Mouse (Mus musculus) splenic B cell, adult 2 months (primary cell): ENCODE results near the gene Casq2.

ENCODE experiments used
- DNase-seq: peaks from one replicate; pipeline ENCODE4 v3.0.0-alpha.2; 2011; ENCODE audit warnings: low read depth, low spot score
- H3K27me3 ChIP-seq: 2 replicates; pipeline ENCODE4 v1.6.1; 2012; ENCODE audit warnings: mild to moderate bottlenecking, low read length, moderate library complexity, mixed read lengths; ENCODE audit not compliant: control insufficient read depth, poor library complexity, insufficient read depth, severe bottlenecking
- H3K36me3 ChIP-seq: 2 replicates; pipeline ENCODE4 v1.6.1; 2012; ENCODE audit warnings: mild to moderate bottlenecking, low read length, moderate library complexity, mixed read lengths; ENCODE audit not compliant: control insufficient read depth, poor library complexity, insufficient read depth, severe bottlenecking

The Casq2 gene

DNA sequence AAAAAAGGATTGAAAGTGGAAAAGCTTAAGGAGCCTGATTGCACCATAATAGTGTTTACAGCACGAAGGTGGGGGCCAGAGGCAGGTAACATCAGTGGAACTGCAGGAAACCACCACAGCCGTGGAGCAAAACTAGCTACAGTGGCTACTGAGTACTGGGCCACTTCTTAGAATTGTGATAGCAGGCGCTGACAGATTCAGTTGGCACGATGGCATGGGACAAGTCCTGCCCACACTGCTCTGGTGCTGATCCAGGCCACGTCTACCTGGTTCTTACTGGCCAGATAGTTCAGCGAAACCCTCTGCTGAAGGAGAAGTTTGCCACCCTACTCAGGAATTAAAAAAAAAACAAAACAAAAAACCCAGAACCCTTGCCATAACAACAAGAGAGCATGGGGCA lies 21.6 kb upstream of the Casq2 start:
- DNase-seq, result no peak
- H3K27me3 ChIP-seq, result no peaks in the 10 kb centered on the region
- no peaks in the 10 kb centered on the region for H3K36me3 ChIP-seq

- H3K36me3 ChIP-seq, result no peaks in the 10 kb centered on the region
- DNase-seq, result no peak
- H3K27me3 ChIP-seq, result no peaks in the 10 kb centered on the region
Observed at GRCm38 (mm10) chr3:102067306-102067705, 18.9 kb upstream of the Casq2 start.

GRCm38 (mm10) chr3:102067861-102068260 lies 18.4 kb upstream of the Casq2 start:
- DNase-seq, result no peak
- Histone ChIP-seq H3K27me3 (no peaks in the 10 kb centered on the region), H3K36me3 (no peaks in the 10 kb centered on the region)

GRCm38 (mm10) chr3:102069260-102069659 lies 17.0 kb upstream of the Casq2 start:
- no peak for DNase-seq
- H3K27me3 ChIP-seq, result no peaks in the 10 kb centered on the region
- no peaks in the 10 kb centered on the region for H3K36me3 ChIP-seq

DNA sequence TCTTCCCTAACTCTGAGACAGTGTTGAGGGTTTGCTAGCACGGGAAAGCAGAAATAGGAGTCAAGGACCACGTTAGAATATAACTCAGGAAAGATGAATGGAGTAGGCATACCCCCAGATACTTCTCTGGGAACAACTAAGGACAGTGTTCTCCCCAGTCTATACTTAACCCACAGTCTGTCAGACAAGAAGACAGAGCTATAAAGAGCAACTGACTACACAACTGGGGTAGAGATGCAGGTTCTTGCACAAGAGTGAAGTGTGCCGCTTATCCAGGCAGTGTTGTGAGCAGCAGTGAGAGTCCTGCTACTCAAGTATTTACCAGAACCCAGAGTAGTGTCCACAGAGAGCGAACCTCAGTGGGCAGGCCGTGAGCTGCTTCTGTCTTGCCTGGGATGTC lies 16.5 kb upstream of the Casq2 start:
- DNase-seq, result no peak
- Histone ChIP-seq H3K36me3 (no peaks in the 10 kb centered on the region), H3K27me3 (no peaks in the 10 kb centered on the region)

DNA sequence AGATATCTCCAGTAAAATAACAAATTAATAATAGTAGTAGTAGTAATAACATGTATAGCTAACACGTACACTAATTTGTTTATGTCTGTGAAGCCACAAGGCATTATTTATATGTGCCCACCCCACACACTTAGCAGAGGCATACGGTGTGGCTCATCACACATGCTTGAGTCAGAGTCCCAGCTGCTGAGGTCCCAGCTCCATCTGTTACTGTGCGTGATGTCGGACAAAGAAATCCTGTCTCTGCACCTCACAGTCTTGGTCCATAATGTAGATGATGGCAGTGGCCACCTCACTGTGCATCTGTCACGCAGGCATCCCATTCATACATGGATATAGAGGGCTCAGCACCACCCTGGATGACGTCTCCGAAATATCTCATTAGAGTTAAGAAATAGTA lies 15.9 kb upstream of the Casq2 start:
- H3K36me3 ChIP-seq, result no peaks in the 10 kb centered on the region
- no peak for DNase-seq
- no peaks in the 10 kb centered on the region for H3K27me3 ChIP-seq

DNA sequence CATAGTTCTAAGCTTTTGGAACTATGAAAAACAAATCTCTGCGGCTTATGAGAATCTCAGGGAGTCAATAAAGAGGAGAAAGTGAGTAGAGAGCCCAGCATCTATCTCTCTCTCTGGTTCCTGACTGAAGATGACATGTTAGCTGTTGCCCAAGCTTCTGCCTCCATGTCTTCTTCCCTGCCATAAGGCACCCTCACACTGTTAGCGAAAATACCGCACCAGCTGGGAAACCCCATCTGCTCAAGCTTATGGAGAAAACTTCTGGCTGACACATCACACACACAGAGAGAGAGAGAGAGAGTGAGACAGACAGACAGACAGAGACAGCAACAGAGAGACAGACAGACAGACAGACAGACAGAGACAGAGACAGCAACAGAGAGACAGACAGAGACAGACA lies 15.2 kb upstream of the Casq2 start:
- Histone ChIP-seq H3K36me3 (no peaks in the 10 kb centered on the region), H3K27me3 (no peaks in the 10 kb centered on the region)
- DNase-seq, result no peak

DNA sequence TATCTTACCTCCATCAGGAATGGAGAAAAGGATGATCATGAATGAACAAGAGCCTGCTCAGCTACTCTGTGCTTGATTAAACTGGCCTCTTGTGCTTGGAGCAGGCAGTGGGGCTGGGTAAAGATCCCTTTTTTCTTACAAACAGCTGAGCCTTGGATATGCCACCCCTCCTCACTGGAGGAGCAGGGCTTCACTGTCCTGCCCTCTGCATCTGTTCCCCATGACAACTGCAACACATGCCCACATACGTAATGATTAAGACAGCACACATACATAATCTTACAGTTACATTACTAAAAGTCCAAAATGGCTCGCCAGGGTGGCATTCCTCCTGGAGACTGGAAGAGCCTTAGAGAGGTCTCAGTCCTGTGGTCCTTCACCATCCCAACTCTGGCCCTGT lies 6.8 kb upstream of the Casq2 start:
- DNase-seq, result no peak
- Histone ChIP-seq H3K36me3 (no peaks in the 10 kb centered on the region), H3K27me3 (no peaks in the 10 kb centered on the region)

GRCm38 (mm10) chr3:102081862-102082261 lies 4.4 kb upstream of the Casq2 start:
- DNase-seq, result no peak
- no peaks in the 10 kb centered on the region for H3K27me3 ChIP-seq

DNA sequence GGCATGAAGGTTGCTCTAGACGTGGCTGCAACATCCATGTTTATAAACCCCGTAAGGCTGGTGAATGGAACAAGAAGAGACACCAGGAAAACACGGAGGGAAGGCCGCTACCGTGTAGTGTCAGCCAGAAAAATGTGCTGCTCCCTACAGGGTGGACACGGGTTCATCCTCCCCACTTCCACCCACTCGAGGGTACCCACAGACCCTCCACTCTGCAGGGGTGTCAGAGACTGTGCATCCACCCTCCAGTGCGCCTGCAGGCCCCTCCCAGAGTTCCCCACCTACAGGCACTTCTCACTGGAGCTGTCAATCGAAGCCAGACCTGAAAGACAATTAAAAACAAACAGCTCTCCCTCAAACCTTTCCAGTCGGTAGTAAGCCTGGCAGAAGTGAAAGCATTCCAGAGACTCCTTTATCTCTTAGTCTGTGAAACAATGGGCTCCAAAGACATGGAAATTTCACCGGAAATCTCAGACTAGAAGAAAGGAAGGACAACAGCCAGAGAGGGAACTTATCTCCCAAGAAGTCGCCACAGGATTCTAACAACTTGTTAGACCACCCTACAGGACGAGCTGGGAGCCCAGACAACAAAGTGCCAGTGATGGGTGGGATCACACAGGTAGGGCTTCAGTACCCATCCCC lies 2.5 kb upstream of the Casq2 start:
- Histone ChIP-seq H3K36me3 (no peaks in the 10 kb centered on the region), H3K27me3 (no peaks in the 10 kb centered on the region)
- DNase-seq, result no peak

More at GRCm38 (mm10) chr3:102081862-102082261, 4.4 kb upstream of the Casq2 start:
- H3K36me3 ChIP-seq, result no peaks in the 10 kb centered on the region

GRCm38 (mm10) chr3:102084833-102085491 lies 1.3 kb upstream of the Casq2 start:
- Histone ChIP-seq H3K36me3 (no peaks in the 10 kb centered on the region), H3K27me3 (no peaks in the 10 kb centered on the region)
- DNase-seq, result no peak

DNA sequence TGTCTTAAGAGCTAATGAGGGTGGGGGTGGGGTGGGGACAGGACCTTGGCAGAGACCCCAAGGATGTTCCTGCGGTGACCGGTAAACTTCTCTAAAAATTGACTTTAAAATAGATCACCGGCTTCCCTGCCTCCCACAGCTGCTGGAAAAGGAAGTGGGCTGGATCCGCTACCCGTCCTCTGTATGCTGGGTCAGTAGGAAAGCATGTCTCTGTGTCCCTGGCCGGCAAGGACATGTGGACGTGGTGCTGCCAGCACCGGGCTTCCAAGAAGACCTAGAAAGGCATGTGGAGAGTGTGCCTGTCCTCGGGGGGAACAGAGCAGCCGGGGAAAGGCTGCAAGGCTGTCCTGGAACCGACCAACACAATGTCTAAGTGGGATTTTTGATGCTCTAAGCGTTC lies 496 bp upstream of the Casq2 start:
- no peak for DNase-seq

DNA sequence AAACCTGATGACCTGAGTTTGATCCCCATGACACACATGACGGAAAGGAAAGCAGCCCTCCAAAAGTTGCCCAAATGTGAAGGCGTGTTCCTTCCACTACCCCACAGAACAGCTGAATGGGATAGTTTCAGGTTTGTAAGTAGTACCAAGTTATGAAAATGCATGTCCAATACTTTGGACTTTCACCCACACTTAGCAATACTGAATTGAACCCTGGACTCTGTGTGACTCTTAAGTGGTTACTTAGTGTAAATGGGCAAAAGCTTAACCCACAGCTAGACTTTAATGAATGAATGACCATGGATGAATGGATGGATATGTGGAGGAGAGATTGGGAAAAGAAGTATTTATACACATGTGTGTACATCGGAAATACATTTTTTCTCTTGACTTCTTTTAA lies 8.6 kb downstream of the Casq2 start:
- Histone ChIP-seq H3K27me3 (no peaks in the 10 kb centered on the region), H3K36me3 (no peaks in the 10 kb centered on the region)

More for the DNA sequence above, 496 bp upstream of the Casq2 start:
- Histone ChIP-seq H3K36me3 (no peaks in the 10 kb centered on the region), H3K27me3 (no peaks in the 10 kb centered on the region)

DNA sequence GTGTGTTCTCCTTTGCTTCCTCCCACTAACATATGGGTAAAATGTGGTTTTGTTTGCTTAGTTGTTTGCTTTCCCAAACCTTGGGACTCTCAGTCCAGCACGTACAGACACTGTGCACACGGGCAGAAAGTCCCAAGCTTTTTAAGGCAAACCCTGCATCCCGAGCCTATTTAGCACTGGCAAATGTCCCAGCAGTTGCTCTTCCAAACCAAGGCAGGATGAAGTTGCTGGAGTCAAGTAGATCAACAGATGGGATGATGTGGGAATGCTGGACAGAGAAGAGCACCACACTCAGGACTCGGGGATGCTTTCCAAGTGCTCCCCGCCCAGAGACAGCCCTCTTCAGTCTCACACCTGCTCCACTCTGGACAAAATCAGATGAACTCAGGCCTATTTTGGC lies 9.2 kb downstream of the Casq2 start:
- Histone ChIP-seq H3K36me3 (no peaks in the 10 kb centered on the region), H3K27me3 (no peaks in the 10 kb centered on the region)
- no peak for DNase-seq

More for the DNA sequence above, 8.6 kb downstream of the Casq2 start:
- no peak for DNase-seq

GRCm38 (mm10) chr3:102096366-102096765 lies 10.2 kb downstream of the Casq2 start:
- H3K36me3 ChIP-seq, result no peaks in the 10 kb centered on the region
- no peak for DNase-seq
- no peaks in the 10 kb centered on the region for H3K27me3 ChIP-seq

DNA sequence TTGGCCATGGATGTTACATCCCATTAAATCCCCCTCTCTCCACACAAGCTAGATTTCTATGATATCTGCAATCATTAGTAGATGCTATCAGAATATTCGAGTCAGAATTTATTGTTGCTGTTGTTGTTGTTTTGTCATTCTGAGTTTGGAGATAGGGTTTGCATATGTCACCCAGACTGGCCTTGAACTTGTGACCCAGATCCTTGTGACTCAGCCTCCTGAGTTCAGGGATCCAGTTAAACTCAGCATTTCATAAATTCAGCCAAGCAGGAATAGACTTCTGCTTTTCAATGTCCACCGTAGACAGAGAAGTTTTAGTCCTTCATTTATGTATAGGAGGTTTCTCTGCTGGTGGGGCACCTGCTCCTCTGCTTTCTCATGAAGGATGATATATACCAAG lies 10.8 kb downstream of the Casq2 start:
- H3K27me3 ChIP-seq, result no peaks in the 10 kb centered on the region
- DNase-seq, result no peak
- H3K36me3 ChIP-seq, result no peaks in the 10 kb centered on the region
